8 mouse cellular contexts compared by ENCODE assay signal in genomic region chr5:43807744-43808696, GRCm38 (mm10). TPM values are rescaled to one million over a fixed set of nuclear protein-coding genes. Genes with fewer than 3 reads are reported as not detected.
DNase-seq lines count a peak whose midpoint lies in the region; ATAC-seq and TF ChIP-seq lines count a peak whose summit lies in the region.

No protein-coding gene starts in this region.

- peak; percentile 90 for ATAC-seq in heart, embryonic 12.5 days (ENCODE audit: insufficient number of reproducible peaks, low FRiP score)
- peak; percentile 96 for ATAC-seq in kidney, embryonic 15.5 days (replicated peaks; ENCODE audit: low FRiP score)
- ATAC-seq in limb, embryonic 15.5 days (ENCODE audit: insufficient number of reproducible peaks, low FRiP score, low TSS enrichment, low read depth): peak; percentile 84
- ATAC-seq in midbrain, embryonic 16.5 days: peak; percentile 97
- no peak for ATAC-seq in erythroid progenitor cell, adult 5-6 weeks (replicated peaks; ENCODE audit: low FRiP score, poor library complexity, severe bottlenecking)

- peak overlapping the region; percentile 84 for H3K4me2 ChIP-seq in heart, embryonic 12.5 days
- peak overlapping the region; percentile 88 for H3K4me2 ChIP-seq in kidney, embryonic 15.5 days
- H3K4me2 ChIP-seq in limb, embryonic 15.5 days: peak overlapping the region; percentile 70
- H3K4me2 ChIP-seq in midbrain, embryonic 16.5 days (ENCODE audit: low read length): peak overlapping the region; percentile 86

- H3K27ac ChIP-seq in bone marrow, adult 2 months (ENCODE audit: control insufficient read depth, insufficient read depth, low read depth, low read length, poor library complexity): peak overlapping the region; percentile 74
- H3K27ac ChIP-seq in embryonic fibroblast, embryonic 13.5 days (ENCODE audit: insufficient read depth, low read length): peak overlapping the region; percentile 67
- peak overlapping the region; percentile 75 for H3K27ac ChIP-seq in heart, embryonic 12.5 days (ENCODE audit: poor library complexity, severe bottlenecking)
- peak overlapping the region; percentile 81 for H3K27ac ChIP-seq in kidney, embryonic 15.5 days
- peak overlapping the region; percentile 22 for H3K27ac ChIP-seq in limb, embryonic 15.5 days
- peak overlapping the region; percentile 89 for H3K27ac ChIP-seq in midbrain, embryonic 16.5 days (ENCODE audit: low read length)
- H3K27ac ChIP-seq in spleen, adult 2 months (ENCODE audit: insufficient read depth, low read length): peak overlapping the region; percentile 53; the same call in 1 of the 2 replicates

- no peak for TF ChIP-seq CTCF in bone marrow, adult 2 months (IDR thresholded peaks at IDR 0.05; ENCODE audit: control insufficient read depth, insufficient read depth, low read length)
- no peak for TF ChIP-seq CTCF in embryonic fibroblast, embryonic 13.5 days (IDR thresholded peaks at IDR 0.05; ENCODE audit: borderline replicate concordance, insufficient read depth, low read length)
- TF ChIP-seq CTCF in spleen, adult 2 months (IDR thresholded peaks at IDR 0.05; ENCODE audit: extremely low read depth, insufficient read depth, insufficient read length, insufficient replicate concordance): no peak

- H3K4me1 ChIP-seq in bone marrow, adult 2 months (ENCODE audit: control insufficient read depth, insufficient read depth, low read length): no peaks in the 10 kb centered on the region; the same call in 1 of the 2 replicates
- H3K4me1 ChIP-seq in embryonic fibroblast, embryonic 13.5 days (ENCODE audit: control insufficient read depth, insufficient read depth, low read length): no peaks in the 10 kb centered on the region
- H3K4me1 ChIP-seq in heart, embryonic 12.5 days (replicated peaks): no peaks in the 10 kb centered on the region
- H3K4me1 ChIP-seq in kidney, embryonic 15.5 days: peaks cover 4% of the 10 kb centered on the region; the same call in 1 of the 2 replicates
- H3K4me1 ChIP-seq in limb, embryonic 15.5 days: peaks cover 6% of the 10 kb centered on the region; the same call in 1 of the 2 replicates
- no peaks in the 10 kb centered on the region for H3K4me1 ChIP-seq in midbrain, embryonic 16.5 days (ENCODE audit: control insufficient read depth, insufficient read depth, low read length)
- peaks cover 4% of the 10 kb centered on the region; the same call in 1 of the 2 replicates for H3K4me1 ChIP-seq in spleen, adult 2 months (ENCODE audit: control insufficient read depth, insufficient read depth, insufficient read length)

- no peaks in the 10 kb centered on the region for H3K27me3 ChIP-seq in heart, embryonic 12.5 days (replicated peaks)
- H3K27me3 ChIP-seq in kidney, embryonic 15.5 days: no peaks in the 10 kb centered on the region
- H3K27me3 ChIP-seq in limb, embryonic 15.5 days: no peaks in the 10 kb centered on the region
- no peaks in the 10 kb centered on the region for H3K27me3 ChIP-seq in midbrain, embryonic 16.5 days (ENCODE audit: control insufficient read depth, insufficient read depth, low read depth, low read length)
- no peaks in the 10 kb centered on the region for H3K27me3 ChIP-seq in spleen, adult 2 months (ENCODE audit: control insufficient read depth, insufficient read depth, low read length)

- no peaks in the 10 kb centered on the region for H3K9me3 ChIP-seq in heart, embryonic 12.5 days (replicated peaks)
- H3K9me3 ChIP-seq in kidney, embryonic 15.5 days (replicated peaks): no peaks in the 10 kb centered on the region
- H3K9me3 ChIP-seq in limb, embryonic 15.5 days: no peaks in the 10 kb centered on the region
- H3K9me3 ChIP-seq in midbrain, embryonic 16.5 days (replicated peaks; ENCODE audit: control insufficient read depth, low read length, poor library complexity, severe bottlenecking): no peaks in the 10 kb centered on the region

- TF ChIP-seq POLR2A in bone marrow, adult 2 months (IDR thresholded peaks at IDR 0.05; ENCODE audit: borderline replicate concordance, control insufficient read depth, low read depth, low read length): peak; percentile 75; the same call in 1 of the 2 replicates
- TF ChIP-seq POLR2A in embryonic fibroblast, embryonic 13.5 days (IDR thresholded peaks at IDR 0.05; ENCODE audit: low read depth, low read length): peak; percentile 85; the same call in 1 of the 2 replicates
- TF ChIP-seq POLR2A in spleen, adult 2 months (IDR thresholded peaks at IDR 0.05; ENCODE audit: low read depth, low read length): peak; percentile 16; the same call in 1 of the 2 replicates

- no peaks in the 10 kb centered on the region for H3K36me3 ChIP-seq in heart, embryonic 12.5 days
- no peaks in the 10 kb centered on the region for H3K36me3 ChIP-seq in kidney, embryonic 15.5 days
- H3K36me3 ChIP-seq in limb, embryonic 15.5 days: no peaks in the 10 kb centered on the region
- no peaks in the 10 kb centered on the region for H3K36me3 ChIP-seq in midbrain, embryonic 16.5 days (ENCODE audit: control insufficient read depth, insufficient read depth, low read length)
- no peaks in the 10 kb centered on the region for H3K36me3 ChIP-seq in spleen, adult 2 months (ENCODE audit: control insufficient read depth, insufficient read depth, low read length)

- peak; percentile 63 to 71 for DNase-seq in spleen, adult 2 months (ENCODE audit: low read depth in 1 of 2, low spot score in 2 of 2)

- 7% methylated on average over 48 of the region's 48 CpGs for WGBS in bone marrow, adult 2 months
- WGBS in heart, embryonic 12.5 days: 5% methylated on average over 48 of the region's 48 CpGs
- 4% methylated on average over 48 of the region's 48 CpGs for WGBS in kidney, embryonic 15.5 days
- WGBS in limb, embryonic 15.5 days: 4% methylated on average over 48 of the region's 48 CpGs
- WGBS in midbrain, embryonic 16.5 days: 4% methylated on average over 48 of the region's 48 CpGs
- 8% methylated on average over 48 of the region's 48 CpGs for WGBS in spleen, adult 2 months

- H3K9ac ChIP-seq in heart, embryonic 12.5 days: peak overlapping the region; percentile 88
- H3K9ac ChIP-seq in kidney, embryonic 15.5 days: peak overlapping the region; percentile 72
- peak overlapping the region; percentile 43 for H3K9ac ChIP-seq in limb, embryonic 15.5 days
- H3K9ac ChIP-seq in midbrain, embryonic 16.5 days (ENCODE audit: low read depth, low read length): peak overlapping the region; percentile 83

- H3K4me3 ChIP-seq in bone marrow, adult 2 months (replicated peaks; ENCODE audit: control insufficient read depth, low read depth, low read length): peak overlapping the region; percentile 59
- H3K4me3 ChIP-seq in embryonic fibroblast, embryonic 13.5 days (ENCODE audit: insufficient read depth, low read length): peak overlapping the region; percentile 47
- peak overlapping the region; percentile 60 for H3K4me3 ChIP-seq in heart, embryonic 12.5 days
- H3K4me3 ChIP-seq in kidney, embryonic 15.5 days (replicated peaks): peak overlapping the region; percentile 56
- H3K4me3 ChIP-seq in limb, embryonic 15.5 days: peak overlapping the region; percentile 44
- H3K4me3 ChIP-seq in midbrain, embryonic 16.5 days (ENCODE audit: low read depth, low read length): peak overlapping the region; percentile 58
- H3K4me3 ChIP-seq in spleen, adult 2 months (ENCODE audit: extremely low read depth, insufficient read depth, insufficient read length): peak overlapping the region; percentile 66

RNA-seq across cellular contexts. Expression of gene Bst1, which starts 10.7 kb away (rescaled TPM):
- polyA plus RNA-seq in bone marrow, adult 2 months (2011; ENCODE audit: insufficient read depth, insufficient read length, low replicate concordance, missing spikeins): 4.7 and 26.2 TPM in 2 replicates
- 0.30 and 0.33 TPM in 2 replicates for polyA plus RNA-seq in embryonic fibroblast, embryonic 13.5 days (2011; ENCODE audit: insufficient read length, low read depth, missing spikeins)
- polyA plus RNA-seq in heart, embryonic 12.5 days (2016; fragmentation: Nextera tagmentation; extraction: Ambion mirVana): 0.06 and 0.09 TPM in 2 replicates
- polyA plus RNA-seq in kidney, embryonic 15.5 days (2015; fragmentation: Nextera tagmentation; extraction: Ambion mirVana): 0.55 TPM in 1 of 2 replicates, not detected in the other
- 2.0 and 4.0 TPM in 2 replicates for polyA plus RNA-seq in limb, embryonic 15.5 days (2015; fragmentation: Nextera tagmentation; extraction: Ambion mirVana)
- polyA plus RNA-seq in midbrain, embryonic 16.5 days (2015; fragmentation: Nextera tagmentation; extraction: Ambion mirVana): 0.06 TPM in 1 of 2 replicates, not detected in the other
- polyA plus RNA-seq in spleen, adult 2 months (2012; rRNA removed): 5.6 and 8.4 TPM in 2 replicates
- 0.72 and 13.8 TPM in 2 replicates for total RNA-seq in erythroid progenitor cell, adult 5-6 weeks (2015; ENCODE audit: low replicate concordance)
- total RNA-seq in erythroid progenitor cell, adult 5-6 weeks (2017; ENCODE audit: low replicate concordance): 6.5 and 9.2 TPM in 2 replicates

RNA-seq across cellular contexts. Expression of gene Fbxl5, which starts 13.4 kb away (rescaled TPM):
- polyA plus RNA-seq in bone marrow, adult 2 months (2011; ENCODE audit: insufficient read depth, insufficient read length, low replicate concordance, missing spikeins): 10.3 and 22.8 TPM in 2 replicates
- 38.0 and 41.8 TPM in 2 replicates for polyA plus RNA-seq in embryonic fibroblast, embryonic 13.5 days (2011; ENCODE audit: insufficient read length, low read depth, missing spikeins)
- 48.2 and 50.0 TPM in 2 replicates for polyA plus RNA-seq in heart, embryonic 12.5 days (2016; fragmentation: Nextera tagmentation; extraction: Ambion mirVana)
- 54.8 and 56.7 TPM in 2 replicates for polyA plus RNA-seq in kidney, embryonic 15.5 days (2015; fragmentation: Nextera tagmentation; extraction: Ambion mirVana)
- 54.0 and 54.6 TPM in 2 replicates for polyA plus RNA-seq in limb, embryonic 15.5 days (2015; fragmentation: Nextera tagmentation; extraction: Ambion mirVana)
- 84.5 and 85.1 TPM in 2 replicates for polyA plus RNA-seq in midbrain, embryonic 16.5 days (2015; fragmentation: Nextera tagmentation; extraction: Ambion mirVana)
- 13.0 and 13.9 TPM in 2 replicates for polyA plus RNA-seq in spleen, adult 2 months (2012; rRNA removed)
- total RNA-seq in erythroid progenitor cell, adult 5-6 weeks (2015; ENCODE audit: low replicate concordance): 18.7 and 21.8 TPM in 2 replicates
- 14.6 and 24.0 TPM in 2 replicates for total RNA-seq in erythroid progenitor cell, adult 5-6 weeks (2017; ENCODE audit: low replicate concordance)

Comparison
In these comparisons a context has a peak if more than half of its experiments do, and no peak if none do; other contexts are left out.
1. H3K27ac ChIP-seq: peak in every context shown above with its lines; median percentile 89 in midbrain, embryonic 16.5 days; 81 in kidney, embryonic 15.5 days; 75 in heart, embryonic 12.5 days; 74 in bone marrow, adult 2 months; 67 in embryonic fibroblast, embryonic 13.5 days; 53 in spleen, adult 2 months; 22 in limb, embryonic 15.5 days.
2. POLR2A ChIP-seq: peak in every context shown above with its lines; median percentile 85 in embryonic fibroblast, embryonic 13.5 days; 75 in bone marrow, adult 2 months; 16 in spleen, adult 2 months.